21 mouse cellular contexts compared by ENCODE assay signal in genomic region chr19:50464811-50465210, GRCm38 (mm10).
"Had no signal": no experiment of that assay in that cellular context is flagged by ENCODE, and none has a peak within 500 bp of the region (broad histone marks: within the 10 kb centered on the region; RNA-seq: fewer than 3 reads in every experiment).

No protein-coding gene starts in this region.

- H3K4me1 ChIP-seq: heart, embryonic 13.5 days; heart, embryonic 15.5 days; hindbrain, embryonic 13.5 days; hindbrain, embryonic 15.5 days; limb, embryonic 13.5 days; limb, embryonic 15.5 days; liver, embryonic 12.5 days had no signal

- DNase-seq: forebrain, postnatal 0 days; gastrocnemius, postnatal 14 days; gastrocnemius, postnatal 36 days; heart, adult 11 months; heart, adult 2 months; heart, postnatal 14 days; heart, postnatal 36 days; layer of hippocampus, adult 9-11 months; layer of hippocampus, postnatal 36 days; left cerebral cortex, postnatal 4 days had no signal

- H3K4me3 ChIP-seq: heart, adult 2 months; heart, embryonic 13.5 days; heart, embryonic 15.5 days; hindbrain, embryonic 13.5 days; hindbrain, embryonic 15.5 days; limb, embryonic 13.5 days; limb, embryonic 15.5 days; liver, embryonic 12.5 days had no signal

- H3K4me2 ChIP-seq: heart, embryonic 11.5 days; heart, embryonic 13.5 days; heart, embryonic 15.5 days; hindbrain, embryonic 13.5 days; hindbrain, embryonic 15.5 days; limb, embryonic 13.5 days; limb, embryonic 15.5 days; liver, embryonic 12.5 days had no signal

- ATAC-seq: forebrain, postnatal 0 days; hindbrain, postnatal 0 days; intestine, embryonic 16.5 days; liver, embryonic 12.5 days had no signal

- H3K9ac ChIP-seq: forebrain, postnatal 0 days; heart, embryonic 13.5 days; heart, embryonic 15.5 days; hindbrain, embryonic 13.5 days; hindbrain, embryonic 15.5 days; limb, embryonic 13.5 days; limb, embryonic 15.5 days; liver, embryonic 12.5 days; liver, embryonic 14.5 days had no signal

- H3K27me3 ChIP-seq: heart, embryonic 13.5 days; heart, embryonic 15.5 days; hindbrain, embryonic 13.5 days; hindbrain, embryonic 15.5 days; limb, embryonic 13.5 days; limb, embryonic 15.5 days; liver, embryonic 12.5 days had no signal

- H3K9me3 ChIP-seq: heart, embryonic 15.5 days; hindbrain, embryonic 13.5 days; hindbrain, embryonic 15.5 days; limb, embryonic 15.5 days had no signal

- H3K27ac ChIP-seq: heart, adult 2 months; heart, embryonic 13.5 days; heart, embryonic 15.5 days; hindbrain, embryonic 13.5 days; hindbrain, embryonic 15.5 days; hindbrain, postnatal 0 days; limb, embryonic 13.5 days; limb, embryonic 15.5 days; liver, embryonic 12.5 days; liver, embryonic 14.5 days had no signal

- H3K36me3 ChIP-seq: heart, embryonic 13.5 days; heart, embryonic 15.5 days; hindbrain, embryonic 13.5 days; hindbrain, embryonic 15.5 days; limb, embryonic 13.5 days; limb, embryonic 15.5 days; liver, embryonic 12.5 days had no signal
